Mouse (Mus musculus) cerebellum, postnatal 10 days (tissue): Measurements from ENCODE around the gene Nudt4.
"Not testable (repeated sequence)": the region's sequence is repeated elsewhere in the genome, so short reads cannot be mapped to it uniquely, and the experiment has no call there.

ENCODE experiments used
- DNase-seq, 2 experiments: peaks; one replicate each; pipeline ENCODE4 v3.0.0; 2021; ENCODE audit warnings: mixed read lengths in 2 of 2

The Nudt4 gene

GRCm38 (mm10) chr10:95566786-95567185 is 2.8 kb upstream of the Nudt4 start:
- DNase-seq, result no peak

DNA sequence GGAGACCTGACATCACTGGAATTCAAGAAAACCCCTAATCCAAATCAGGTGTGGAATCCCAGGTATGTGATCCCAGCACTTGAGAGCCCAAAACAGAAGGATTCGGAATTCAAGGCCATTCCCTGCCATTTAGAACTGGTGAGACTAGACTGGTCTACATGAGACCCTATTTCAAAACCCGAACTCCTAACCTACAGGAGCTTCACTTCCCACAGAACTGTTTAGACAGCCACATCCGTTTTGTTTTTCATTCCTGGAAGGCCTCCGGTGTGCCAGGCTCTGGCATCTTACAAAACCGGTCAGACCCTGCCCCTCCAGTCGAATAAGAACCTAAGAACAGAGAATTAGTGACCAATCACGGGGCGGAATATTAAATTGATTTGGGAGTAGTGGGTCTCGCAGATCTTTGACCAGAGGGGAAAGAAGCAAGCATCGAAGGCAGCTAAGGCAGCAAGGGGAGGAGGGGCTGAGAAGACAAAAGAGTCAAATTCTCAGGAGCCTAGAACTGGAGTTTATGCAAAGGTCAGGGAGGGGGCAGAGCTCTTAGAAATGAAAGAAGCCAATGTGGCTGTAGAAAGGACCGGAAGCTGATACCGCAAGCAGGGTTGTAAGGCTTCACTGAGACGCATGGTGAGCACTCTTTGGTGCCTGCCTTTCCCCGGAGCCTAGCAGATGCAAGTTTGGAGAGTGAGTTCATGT is 1.4 kb upstream of the Nudt4 start:
- no peak for DNase-seq

DNA sequence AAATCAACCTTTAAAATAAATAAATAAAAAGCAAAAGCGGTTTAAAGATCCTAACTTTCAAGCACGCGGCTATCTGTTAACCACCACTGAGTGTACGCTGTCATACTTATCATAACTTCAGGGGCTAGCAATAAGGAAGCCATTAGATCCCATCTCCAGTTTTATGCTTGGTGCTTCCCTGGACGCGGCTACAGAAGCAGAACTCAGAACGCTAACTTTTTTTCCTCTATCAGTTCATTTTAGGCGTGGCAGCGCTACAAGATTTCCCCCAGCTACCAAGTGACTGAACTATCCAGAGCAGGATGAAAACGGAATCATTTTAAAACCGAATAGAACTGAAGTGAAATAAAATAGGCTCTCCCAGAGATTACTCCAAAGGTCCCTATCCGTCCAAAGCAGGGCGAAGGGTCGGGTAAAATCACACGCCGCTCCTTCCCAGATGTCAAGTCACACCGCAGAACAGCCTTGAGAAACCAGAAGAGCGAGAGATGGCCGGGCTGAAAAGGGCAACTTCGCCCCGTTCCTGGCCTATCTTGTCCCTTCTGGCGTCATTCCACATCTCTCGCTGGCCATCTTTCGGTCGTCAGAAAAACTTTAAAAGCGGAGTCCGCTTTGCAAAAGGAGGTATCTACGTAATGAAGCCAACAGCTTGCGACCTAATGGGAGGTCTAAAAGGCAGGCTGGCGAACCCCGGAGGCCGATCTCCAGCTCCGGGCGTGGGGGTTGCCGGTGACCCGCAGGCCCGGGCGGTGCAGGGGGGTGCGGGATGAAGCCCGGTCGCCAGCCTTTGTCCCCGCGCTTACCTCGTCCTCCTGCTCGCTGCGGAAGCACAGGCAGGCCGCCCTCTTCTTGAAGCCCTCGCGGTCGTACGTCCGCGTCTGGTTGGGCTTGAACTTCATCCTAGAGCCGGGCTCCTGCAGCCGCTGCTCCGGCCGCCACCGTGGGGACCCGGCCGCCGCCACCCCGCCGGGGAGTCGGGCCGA is 796 bp downstream of the Nudt4 start:
- peak; percentile 77 to 79 for DNase-seq

DNA sequence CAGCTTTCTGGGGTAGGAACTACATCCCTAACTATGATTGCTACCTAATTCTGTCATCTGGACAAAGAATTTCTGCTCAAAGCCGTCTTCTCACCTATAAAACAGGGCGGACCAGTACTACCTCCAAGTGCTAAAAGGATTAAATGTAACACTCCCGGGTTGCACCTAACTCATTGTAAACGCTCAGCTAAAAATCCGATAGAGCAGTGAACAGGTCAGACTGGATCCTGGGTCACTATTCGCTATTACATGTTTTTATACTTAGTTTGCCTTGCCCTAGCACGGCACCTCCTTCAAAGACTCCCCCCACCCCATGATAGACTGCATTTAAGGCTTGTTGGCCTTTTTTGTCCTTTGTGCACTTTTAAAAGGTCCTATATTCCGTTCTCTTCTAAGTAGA is 1.6 kb downstream of the Nudt4 start:
- DNase-seq, result no peak

DNA sequence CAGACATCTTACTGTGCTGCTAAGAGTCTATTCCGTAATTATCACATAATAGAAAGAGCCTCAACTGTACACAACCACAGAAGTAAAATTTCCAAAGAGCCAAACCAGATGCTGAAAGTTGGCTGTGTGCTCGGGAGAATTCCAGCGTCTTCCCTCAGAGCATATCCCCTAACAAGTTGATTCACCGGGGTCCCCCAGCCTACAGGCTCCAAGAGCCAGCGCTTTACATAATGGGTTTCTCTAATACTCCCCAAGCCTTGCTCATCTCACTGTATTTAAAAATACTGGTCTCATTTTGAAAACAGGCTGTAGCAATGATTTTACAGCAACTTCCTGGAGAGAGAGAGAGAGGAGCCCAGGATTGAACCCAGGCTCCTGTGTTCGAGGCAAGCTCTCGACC is 2.3 kb downstream of the Nudt4 start:
- DNase-seq, result no peak

DNA sequence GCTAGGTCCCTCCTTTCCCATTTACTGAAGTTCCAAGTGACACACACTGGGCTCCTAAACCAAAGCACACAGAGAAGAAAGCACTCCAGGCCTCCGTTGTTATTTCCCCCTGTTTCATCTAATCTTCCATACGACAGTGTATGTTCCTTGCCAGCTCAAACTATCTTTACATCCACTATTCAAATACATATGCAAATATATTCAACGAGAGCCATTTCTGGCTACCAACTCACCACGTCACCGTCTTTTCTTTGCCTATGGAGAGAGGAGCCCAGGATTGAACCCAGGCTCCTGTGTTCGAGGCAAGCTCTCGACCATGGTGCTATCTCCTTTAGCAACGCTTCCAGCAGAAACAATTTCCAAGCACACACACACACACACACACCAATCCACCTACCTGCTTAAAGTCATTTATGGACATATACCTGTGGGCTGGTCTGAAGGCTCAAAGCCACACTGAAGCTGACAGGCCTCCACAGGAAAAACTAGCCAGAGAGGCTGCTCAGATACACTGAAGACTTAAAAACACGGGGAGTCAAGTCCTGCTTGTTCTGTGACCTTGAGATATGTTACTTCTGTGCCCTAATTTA is 3.5 kb downstream of the Nudt4 start:
- no peak for DNase-seq

GRCm38 (mm10) chr10:95559426-95559825 is 4.5 kb downstream of the Nudt4 start:
- DNase-seq, result no peak

GRCm38 (mm10) chr10:95557337-95557828 is 6.6 kb downstream of the Nudt4 start:
- peak; percentile 38 to 41 for DNase-seq

- peak in 1 of 2 experiments; percentile 19 for DNase-seq
Observed at GRCm38 (mm10) chr10:95555866-95556265, 8.1 kb downstream of the Nudt4 start.

DNA sequence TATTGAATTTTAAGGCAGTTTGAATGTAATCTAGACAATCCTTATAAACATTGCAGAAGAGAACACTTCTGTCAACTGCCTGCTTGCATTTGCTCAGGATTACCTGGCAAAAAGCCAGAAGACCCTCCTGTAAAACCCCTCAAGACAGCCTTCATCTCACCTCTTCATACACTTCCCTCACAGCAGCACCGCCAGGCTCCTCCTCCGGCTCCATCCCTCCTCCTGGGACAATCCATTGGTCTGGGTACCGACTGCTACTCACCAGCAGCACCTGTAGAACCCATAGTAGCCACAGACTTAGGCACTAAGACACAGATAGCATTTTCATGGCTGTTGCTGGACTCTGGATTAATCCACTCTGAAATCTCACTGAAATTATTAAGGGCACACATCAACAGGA is 11.6 kb downstream of the Nudt4 start:
- DNase-seq, result peak in 1 of 2 experiments; percentile 3

DNA sequence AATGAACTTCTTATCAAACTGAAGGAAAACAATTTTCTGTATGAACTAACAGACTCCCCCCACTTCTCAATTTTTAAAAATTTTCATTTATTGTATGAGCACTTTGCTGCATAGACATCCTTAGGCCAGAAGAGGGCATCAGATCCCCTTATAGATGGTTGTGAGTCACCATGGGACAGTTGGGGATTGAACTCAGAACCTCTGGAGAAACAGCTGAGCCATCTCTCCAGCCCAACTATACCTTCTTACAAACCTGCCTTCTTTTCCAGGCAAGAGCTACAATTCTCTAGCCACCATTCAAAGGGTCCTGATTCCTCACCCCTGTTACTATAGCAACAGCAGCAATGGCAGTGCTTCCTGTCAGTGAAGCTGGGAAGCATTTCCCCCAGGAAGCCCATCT is 12.2 kb downstream of the Nudt4 start:
- DNase-seq, result peak in 1 of 2 experiments; percentile 43

- DNase-seq, result peak; percentile 4 to 43
Observed at GRCm38 (mm10) chr10:95550506-95550905, 13.4 kb downstream of the Nudt4 start.

- not testable (repeated sequence) for DNase-seq
Observed at GRCm38 (mm10) chr10:95549080-95549479, 14.9 kb downstream of the Nudt4 start.

DNA sequence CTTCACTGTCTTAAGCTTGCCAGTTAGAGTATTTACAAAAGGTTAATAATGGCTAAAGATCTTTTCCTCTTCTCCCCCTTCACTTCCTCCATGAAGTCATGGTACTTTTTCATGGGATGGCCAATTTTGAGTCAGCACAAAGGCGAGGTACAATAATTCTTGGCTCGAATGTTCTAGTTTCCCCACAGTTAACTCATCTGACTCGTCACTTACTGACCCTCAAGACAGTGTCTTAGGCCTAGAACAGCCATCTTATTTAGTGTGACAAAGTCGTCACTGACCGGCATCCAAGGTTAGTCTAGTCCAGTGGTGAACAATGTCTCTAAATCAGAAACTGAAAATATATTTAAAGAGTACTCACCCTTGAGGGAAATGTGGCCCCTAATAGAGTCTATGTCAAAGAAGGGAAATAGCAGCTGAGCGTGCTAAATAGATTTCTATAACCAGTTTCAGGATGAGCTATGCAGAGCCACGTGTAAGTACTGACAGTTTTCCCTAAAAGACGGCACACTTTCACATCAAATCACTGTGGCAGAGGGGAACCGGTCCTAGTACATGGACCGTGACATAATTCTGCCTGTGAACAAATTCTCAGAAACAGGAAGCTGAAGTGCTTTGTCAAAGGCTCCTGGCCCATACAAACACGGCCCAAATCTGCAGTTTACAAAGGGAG is 15.7 kb downstream of the Nudt4 start:
- no peak for DNase-seq

DNA sequence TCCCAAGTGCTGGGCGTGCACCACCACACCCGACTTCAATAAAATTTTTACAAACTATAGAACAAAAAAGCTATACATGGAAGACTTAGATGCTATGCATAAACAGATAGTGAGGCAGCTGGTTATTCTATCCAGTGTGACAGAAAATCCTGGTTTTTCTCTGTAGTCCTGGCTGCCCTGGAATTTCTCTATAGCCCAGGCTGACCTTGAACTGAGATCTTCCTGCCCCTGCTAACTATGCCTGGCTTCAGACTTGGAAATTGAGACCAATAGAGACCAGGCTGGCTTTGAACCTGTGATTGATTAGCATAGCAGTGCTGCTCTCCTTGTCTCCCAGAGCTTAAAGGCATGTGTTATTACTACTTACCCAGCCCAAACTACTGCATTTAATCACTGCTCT is 17.8 kb downstream of the Nudt4 start:
- no peak for DNase-seq

GRCm38 (mm10) chr10:95545051-95545450 is 18.9 kb downstream of the Nudt4 start:
- DNase-seq, result no peak

DNA sequence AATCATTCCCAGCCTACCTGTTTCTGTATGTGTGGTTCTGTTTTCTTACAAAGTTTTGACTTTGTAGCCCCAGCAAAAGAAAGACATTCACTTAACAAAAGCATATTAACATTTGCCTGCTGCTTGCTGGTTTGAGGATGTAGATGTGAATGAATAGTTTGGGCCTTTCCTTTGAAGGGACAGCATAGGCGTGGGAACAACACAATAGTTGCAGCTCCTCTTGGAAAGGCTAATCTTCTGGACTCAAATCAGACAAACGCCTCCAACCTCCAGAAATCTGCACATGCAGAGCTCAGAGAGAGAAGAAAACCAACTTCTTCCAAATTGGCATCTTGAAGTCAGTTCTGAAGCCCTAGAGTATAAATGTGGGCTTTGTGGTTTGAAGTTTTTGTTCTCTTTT is 19.3 kb downstream of the Nudt4 start:
- peak in 1 of 2 experiments; percentile 0 for DNase-seq

GRCm38 (mm10) chr10:95544004-95544403 is 19.9 kb downstream of the Nudt4 start:
- no peak for DNase-seq

- DNase-seq, result no peak
Observed at GRCm38 (mm10) chr10:95543377-95543776, 20.6 kb downstream of the Nudt4 start.

- DNase-seq, result no peak
Observed at GRCm38 (mm10) chr10:95542916-95543315, 21.0 kb downstream of the Nudt4 start.

- no peak for DNase-seq
Observed at GRCm38 (mm10) chr10:95539841-95540240, 24.1 kb downstream of the Nudt4 start.

DNA sequence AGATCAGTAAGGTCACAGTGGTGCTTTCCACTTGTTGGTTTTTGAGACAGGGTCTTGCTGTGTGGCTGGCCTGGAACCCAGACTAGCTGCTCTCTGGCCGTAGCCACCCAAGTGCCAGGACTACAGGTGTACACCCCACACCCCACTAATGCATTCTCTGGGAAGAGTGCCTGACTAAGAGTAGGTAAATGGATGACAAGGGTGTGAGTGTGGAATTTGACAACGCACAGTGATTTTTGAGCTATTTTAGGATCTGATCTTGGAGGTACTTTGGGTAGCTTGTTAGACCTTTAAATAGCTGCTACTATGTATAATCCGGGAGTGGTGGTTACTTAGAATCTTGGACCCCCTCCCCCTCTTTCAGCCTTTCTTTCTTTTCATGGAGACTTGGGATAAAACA is 24.7 kb downstream of the Nudt4 start:
- peak in 1 of 2 experiments; percentile 49 for DNase-seq

GRCm38 (mm10) chr10:95536222-95536541 is 27.8 kb downstream of the Nudt4 start:
- no peak for DNase-seq
